Mouse (Mus musculus): ENCODE results near the gene Dnmbp. TPM values are rescaled to one million over a fixed set of nuclear protein-coding genes. Genes with fewer than 3 reads are reported as not detected.
A peak's percentile ranks its signal among the peaks of the same experiment; 100 is the strongest.

The Dnmbp gene
- not detected in 2 replicates for total RNA-seq (2014; fragmentation: Nextera tagmentation)
- 0.23 and 0.33 TPM in 2 replicates for total RNA-seq (2017)
- 0.06 and 0.07 TPM in 2 replicates for polyA plus RNA-seq (2012)

DNA sequence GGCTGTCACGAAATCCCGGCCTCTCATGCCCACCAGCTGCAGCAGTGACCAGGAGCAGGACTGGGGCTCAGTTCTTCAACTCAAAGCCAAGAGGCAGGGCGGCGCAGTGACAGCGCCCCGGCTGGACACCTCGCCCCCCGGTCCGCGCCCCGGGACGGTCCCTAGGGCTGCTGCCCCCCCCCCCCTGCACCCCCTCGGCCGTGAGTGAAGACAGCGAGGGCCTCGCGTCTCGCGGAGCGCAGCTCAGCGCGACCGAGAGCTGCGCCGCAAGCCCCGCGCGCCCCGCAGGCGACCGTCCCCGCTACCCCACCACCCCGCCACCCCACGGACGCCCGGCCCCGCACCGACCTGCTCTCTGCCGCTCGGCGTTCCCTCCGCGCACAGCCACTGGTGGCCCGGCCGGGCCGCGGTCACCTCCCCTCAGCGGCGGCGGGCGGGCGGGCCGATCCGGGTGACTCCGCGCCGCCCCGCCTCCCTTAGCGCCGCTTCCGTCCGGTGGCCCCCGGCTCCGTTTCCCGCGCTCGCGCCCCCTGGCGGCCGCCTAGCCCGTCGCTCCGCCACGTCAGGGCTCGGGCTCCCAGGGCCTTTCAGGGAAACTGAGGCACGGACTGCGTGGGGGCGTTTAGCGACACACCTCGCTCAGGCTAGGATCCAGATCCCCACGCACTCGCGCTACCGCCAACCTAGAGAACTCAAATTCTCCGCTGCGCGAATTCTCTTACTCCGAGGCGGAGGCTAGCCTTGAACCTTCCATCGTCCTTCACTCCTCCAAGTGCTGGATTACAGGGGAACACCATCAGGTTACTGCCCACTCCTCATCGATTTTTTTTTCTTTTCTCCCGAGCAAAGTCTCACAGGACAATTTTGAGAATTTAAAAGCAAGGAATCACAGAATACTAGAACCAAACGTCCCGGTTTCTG, at the start of gene Dnmbp:
Dnmbp (minus strand) TSS at position 423 of the 921 bp plus-strand sequence.
- no peak for TF ChIP-seq POLR2AphosphoS5 (IDR thresholded peaks at IDR 0.05; ENCODE audit: insufficient replicate concordance, low read depth, low read length)
- no peak for TF ChIP-seq TAL1 (conservative IDR thresholded peaks at IDR 0.05; ENCODE audit: low read depth, low read length)
- TF ChIP-seq CTCF (IDR thresholded peaks at IDR 0.05; ENCODE audit: low read depth, low read length) = peak; percentile 15; the same call in 1 of the 2 replicates
- no peaks in the 10 kb centered on the region; the same call in 1 of the 2 replicates for H3K4me1 ChIP-seq (ENCODE audit: insufficient read depth, low read depth, low read length)
- H3K27me3 ChIP-seq (ENCODE audit: insufficient read depth, low read length) = peaks cover 21% of the 10 kb centered on the region
- no peaks in the 10 kb centered on the region for H3K36me3 ChIP-seq (replicated peaks)
- peak; percentile 6 for DNase-seq (ENCODE audit: low spot score)
- ATAC-seq (ENCODE audit: extremely low read depth, insufficient number of reproducible peaks, low FRiP score, poor library complexity, severe bottlenecking) = no peak
- H3K4me3 ChIP-seq (ENCODE audit: low read depth, low read length) = peak within 1 kb of the TSS; percentile 59
- 0 out of 2 replicates have a peak, but pooled peaks cover 3% of the 10 kb centered on the region for H3K9me3 ChIP-seq (replicated peaks)

DNA sequence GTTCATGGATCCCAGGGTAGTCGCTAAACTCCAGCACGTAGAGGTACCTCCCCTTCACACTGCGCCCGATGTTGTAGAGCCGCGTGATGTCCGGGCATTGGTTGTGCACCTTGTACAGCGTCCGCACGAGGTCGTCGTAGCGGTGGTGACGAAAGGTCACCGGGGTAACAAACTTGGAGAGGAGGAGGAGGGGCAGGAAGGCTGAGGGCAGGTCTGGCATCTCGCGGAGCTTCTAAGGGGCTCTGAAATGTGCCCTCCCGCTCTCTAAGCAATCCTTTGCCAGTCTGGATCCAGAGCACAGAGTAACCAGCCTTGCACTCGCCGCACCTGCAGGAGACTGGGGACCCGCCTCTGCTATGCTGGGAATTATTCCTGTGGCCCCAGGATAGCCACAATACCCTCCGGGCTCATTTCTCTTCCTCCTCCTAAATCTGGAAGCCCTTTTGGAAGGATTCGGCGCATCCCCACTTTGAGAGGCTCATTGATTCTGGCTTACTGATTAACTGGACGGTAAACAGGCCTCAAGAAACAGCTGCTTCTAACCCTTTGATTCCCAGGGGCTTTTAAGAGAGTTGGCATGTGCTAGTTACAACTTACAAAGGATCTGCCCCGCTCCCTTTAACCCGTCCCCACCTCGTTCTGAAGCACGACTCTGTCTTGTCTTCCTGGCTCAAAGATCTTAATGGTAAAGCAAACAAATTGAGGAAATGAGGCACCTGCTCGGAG, 46.2 kb upstream of the Dnmbp start, which contains the start of gene Cpn1:
Cpn1 (minus strand) TSS at position 488 of the 726 bp plus-strand sequence.
- DNase-seq (ENCODE audit: low spot score) (no peak), ATAC-seq (ENCODE audit: extremely low read depth, insufficient number of reproducible peaks, low FRiP score, poor library complexity, severe bottlenecking) (no peak)
- Histone ChIP-seq H3K27me3 (ENCODE audit: insufficient read depth, low read length) (peaks cover 4% of the 10 kb centered on the region; the same call in 1 of the 2 replicates), H3K9me3 (replicated peaks) (no peaks in the 10 kb centered on the region), H3K36me3 (replicated peaks) (no peaks in the 10 kb centered on the region), H3K4me3 (ENCODE audit: low read depth, low read length) (no peak within 1 kb of the TSS), H3K4me1 (ENCODE audit: insufficient read depth, low read depth, low read length) (no peaks in the 10 kb centered on the region)
- TF ChIP-seq TAL1 (conservative IDR thresholded peaks at IDR 0.05; ENCODE audit: low read depth, low read length) (no peak), POLR2AphosphoS5 (IDR thresholded peaks at IDR 0.05; ENCODE audit: insufficient replicate concordance, low read depth, low read length) (no peak), CTCF (IDR thresholded peaks at IDR 0.05; ENCODE audit: low read depth, low read length) (no peak), GATA1 (IDR thresholded peaks at IDR 0.05; ENCODE audit: borderline replicate concordance, low read length) (no peak), GATA2 (IDR thresholded peaks at IDR 0.05; ENCODE audit: borderline replicate concordance, low read depth, low read length) (no peak)

DNA sequence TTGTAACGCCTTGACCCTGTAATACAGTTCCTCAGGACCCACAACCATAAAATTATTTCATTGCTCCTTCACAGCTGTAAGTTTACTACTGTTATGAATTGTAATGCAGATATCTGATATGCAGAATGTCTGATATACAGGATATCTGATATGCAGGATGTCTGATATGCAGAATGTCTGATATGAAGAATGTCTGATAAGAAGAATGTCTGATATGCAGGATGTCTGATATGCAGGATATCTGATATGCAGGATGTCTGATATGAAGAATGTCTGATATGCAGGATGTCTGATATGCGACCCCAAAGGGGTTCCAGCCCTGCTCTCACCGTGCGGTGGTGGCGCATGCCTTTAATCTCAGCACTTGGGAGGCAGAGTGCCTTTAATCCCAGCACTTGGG, 42.0 kb upstream of the Dnmbp start:
- H3K4me1 ChIP-seq (ENCODE audit: insufficient read depth, low read depth, low read length) = no peaks in the 10 kb centered on the region
- no peak overlapping the region for H3K4me3 ChIP-seq (ENCODE audit: low read depth, low read length)
- DNase-seq (ENCODE audit: low spot score) = no peak
- no peaks in the 10 kb centered on the region for H3K9me3 ChIP-seq (replicated peaks)
- no peak for ATAC-seq (ENCODE audit: extremely low read depth, insufficient number of reproducible peaks, low FRiP score, poor library complexity, severe bottlenecking)
- H3K27me3 ChIP-seq (ENCODE audit: insufficient read depth, low read length) = peaks cover 2% of the 10 kb centered on the region; the same call in 1 of the 2 replicates
- TF ChIP-seq POLR2AphosphoS5 (IDR thresholded peaks at IDR 0.05; ENCODE audit: insufficient replicate concordance, low read depth, low read length) = no peak
- TF ChIP-seq CTCF (IDR thresholded peaks at IDR 0.05; ENCODE audit: low read depth, low read length) = no peak
- no peak for TF ChIP-seq GATA2 (IDR thresholded peaks at IDR 0.05; ENCODE audit: borderline replicate concordance, low read depth, low read length)
- no peak for TF ChIP-seq TAL1 (conservative IDR thresholded peaks at IDR 0.05; ENCODE audit: low read depth, low read length)
- TF ChIP-seq GATA1 (IDR thresholded peaks at IDR 0.05; ENCODE audit: borderline replicate concordance, low read length) = no peak
- no peaks in the 10 kb centered on the region for H3K36me3 ChIP-seq (replicated peaks)

DNA sequence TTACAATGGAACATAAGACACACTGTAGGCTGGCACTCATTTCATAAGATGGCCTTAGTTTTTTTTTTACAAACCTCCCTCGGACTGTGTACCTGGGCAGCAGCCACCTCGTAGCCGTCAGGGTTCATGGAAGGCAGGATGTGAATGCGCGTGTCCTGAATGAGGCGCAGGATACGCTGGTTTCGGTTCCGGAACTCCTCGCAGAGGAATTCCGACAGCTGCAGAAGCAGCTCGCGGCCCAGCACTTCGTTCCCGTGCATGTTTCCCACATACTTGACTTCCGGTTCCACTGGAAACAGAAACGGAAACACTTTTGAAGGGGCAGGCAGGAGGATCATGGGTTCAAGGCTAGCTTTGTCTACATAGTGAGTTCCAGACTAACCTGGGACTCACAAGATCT, 40.7 kb upstream of the Dnmbp start:
- ATAC-seq (ENCODE audit: extremely low read depth, insufficient number of reproducible peaks, low FRiP score, poor library complexity, severe bottlenecking) = no peak
- no peaks in the 10 kb centered on the region for H3K4me1 ChIP-seq (ENCODE audit: insufficient read depth, low read depth, low read length)
- TF ChIP-seq GATA2 (IDR thresholded peaks at IDR 0.05; ENCODE audit: borderline replicate concordance, low read depth, low read length) = no peak
- DNase-seq (ENCODE audit: low spot score) = no peak
- H3K4me3 ChIP-seq (ENCODE audit: low read depth, low read length) = no peak overlapping the region
- no peaks in the 10 kb centered on the region for H3K36me3 ChIP-seq (replicated peaks)
- no peaks in the 10 kb centered on the region for H3K9me3 ChIP-seq (replicated peaks)
- H3K27me3 ChIP-seq (ENCODE audit: insufficient read depth, low read length) = peaks cover 3% of the 10 kb centered on the region; the same call in 1 of the 2 replicates

DNA sequence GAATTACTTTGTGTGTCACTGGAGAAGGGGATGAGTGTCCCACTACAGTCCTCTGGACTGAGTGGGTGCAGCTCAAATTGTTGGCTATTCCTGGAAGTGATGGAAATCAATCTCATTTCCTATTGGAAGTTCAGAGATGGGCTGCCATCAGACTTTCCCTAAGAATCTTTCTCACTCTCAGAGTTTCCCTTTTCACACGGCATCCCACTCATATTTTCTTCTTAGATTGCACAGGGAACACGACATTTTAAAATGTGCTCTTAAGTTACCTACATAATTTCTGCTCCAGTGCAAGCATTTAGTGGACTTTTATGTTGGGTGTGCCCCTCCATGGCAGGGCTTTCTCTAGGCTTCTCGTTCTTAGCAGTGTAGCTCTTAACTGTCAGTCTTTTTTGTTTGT, 37.8 kb upstream of the Dnmbp start:
- Histone ChIP-seq H3K9me3 (replicated peaks) (no peaks in the 10 kb centered on the region), H3K4me3 (ENCODE audit: low read depth, low read length) (no peak overlapping the region), H3K36me3 (replicated peaks) (no peaks in the 10 kb centered on the region), H3K27me3 (ENCODE audit: insufficient read depth, low read length) (peaks cover 3% of the 10 kb centered on the region; the same call in 1 of the 2 replicates), H3K4me1 (ENCODE audit: insufficient read depth, low read depth, low read length) (no peaks in the 10 kb centered on the region)
- DNase-seq (ENCODE audit: low spot score) = no peak
- no peak for TF ChIP-seq GATA2 (IDR thresholded peaks at IDR 0.05; ENCODE audit: borderline replicate concordance, low read depth, low read length)
- TF ChIP-seq TAL1 (conservative IDR thresholded peaks at IDR 0.05; ENCODE audit: low read depth, low read length) = no peak
- TF ChIP-seq CTCF (IDR thresholded peaks at IDR 0.05; ENCODE audit: low read depth, low read length) = no peak
- TF ChIP-seq GATA1 (IDR thresholded peaks at IDR 0.05; ENCODE audit: borderline replicate concordance, low read length) = no peak
- no peak for TF ChIP-seq POLR2AphosphoS5 (IDR thresholded peaks at IDR 0.05; ENCODE audit: insufficient replicate concordance, low read depth, low read length)
- no peak for ATAC-seq (ENCODE audit: extremely low read depth, insufficient number of reproducible peaks, low FRiP score, poor library complexity, severe bottlenecking)

DNA sequence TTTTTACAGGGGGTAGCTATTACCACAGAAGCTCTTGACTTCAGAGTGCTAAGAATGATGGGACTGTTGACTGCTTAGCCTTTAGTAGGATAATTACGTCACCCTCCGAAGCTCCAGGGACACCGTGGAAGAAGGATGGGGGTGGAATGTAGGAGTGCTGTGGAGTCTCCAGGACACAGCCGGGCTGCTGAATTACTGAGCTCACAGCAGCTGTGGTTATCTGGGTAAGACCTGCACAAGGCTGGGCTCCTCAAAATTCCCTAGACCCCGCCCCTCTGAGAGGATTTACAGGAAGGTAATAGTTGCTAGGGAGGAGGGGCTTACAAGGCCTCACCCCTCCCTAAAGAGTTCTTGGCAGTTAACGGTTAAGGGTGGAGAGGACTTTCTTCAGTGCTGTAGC, 36.7 kb upstream of the Dnmbp start:
- peaks cover 3% of the 10 kb centered on the region; the same call in 1 of the 2 replicates for H3K27me3 ChIP-seq (ENCODE audit: insufficient read depth, low read length)
- ATAC-seq (ENCODE audit: extremely low read depth, insufficient number of reproducible peaks, low FRiP score, poor library complexity, severe bottlenecking) (no peak), DNase-seq (ENCODE audit: low spot score) (no peak)
- no peak overlapping the region for H3K4me3 ChIP-seq (ENCODE audit: low read depth, low read length)
- no peaks in the 10 kb centered on the region for H3K36me3 ChIP-seq (replicated peaks)
- H3K9me3 ChIP-seq (replicated peaks) = no peaks in the 10 kb centered on the region
- no peaks in the 10 kb centered on the region for H3K4me1 ChIP-seq (ENCODE audit: insufficient read depth, low read depth, low read length)
- TF ChIP-seq POLR2AphosphoS5 (IDR thresholded peaks at IDR 0.05; ENCODE audit: insufficient replicate concordance, low read depth, low read length) (no peak), TAL1 (conservative IDR thresholded peaks at IDR 0.05; ENCODE audit: low read depth, low read length) (no peak), GATA1 (IDR thresholded peaks at IDR 0.05; ENCODE audit: borderline replicate concordance, low read length) (no peak), CTCF (IDR thresholded peaks at IDR 0.05; ENCODE audit: low read depth, low read length) (no peak), GATA2 (IDR thresholded peaks at IDR 0.05; ENCODE audit: borderline replicate concordance, low read depth, low read length) (no peak)

Measured in G1E (cell line).